Comparison of ENCODE assay signal across 27 mouse cellular contexts in the genomic region with DNA sequence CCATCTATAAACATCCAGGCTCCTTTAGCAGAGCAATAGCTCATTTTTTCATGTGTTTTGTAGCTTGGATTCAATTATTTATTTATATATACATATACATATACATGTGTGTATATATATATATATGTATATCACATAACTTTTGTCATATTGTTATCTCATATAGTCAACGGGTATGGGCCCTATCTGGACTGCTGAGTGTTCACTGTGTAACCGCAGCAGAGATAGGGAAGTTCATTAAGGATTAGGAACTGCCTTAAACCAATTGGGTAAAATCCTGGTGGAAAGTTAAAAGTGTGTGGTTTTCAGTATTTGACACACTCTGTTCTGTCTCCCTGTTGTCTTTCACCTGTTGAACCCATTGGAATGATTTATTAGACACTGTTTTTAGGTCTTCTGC. TPM values are rescaled to one million over a fixed set of nuclear protein-coding genes. Genes with fewer than 3 reads are reported as not detected.
DNase-seq lines count a peak whose midpoint lies in the region; ATAC-seq lines count a peak whose summit lies in the region.
"Had no signal": no experiment of that assay in that cellular context is flagged by ENCODE, and none has a peak within 500 bp of the region (broad histone marks: within the 10 kb centered on the region; RNA-seq: fewer than 3 reads in every experiment).

No protein-coding gene starts in this region.

- H3K4me2 ChIP-seq in liver, embryonic 12.5 days = no peak overlapping the region
- H3K4me2 ChIP-seq in liver, embryonic 13.5 days = no peak overlapping the region
- no peak overlapping the region for H3K4me2 ChIP-seq in liver, embryonic 15.5 days
- H3K4me2 ChIP-seq: embryonic facial prominence, embryonic 13.5 days; embryonic facial prominence, embryonic 15.5 days; forebrain, embryonic 12.5 days had no signal

- H3K4me3 ChIP-seq in liver, embryonic 12.5 days = no peak overlapping the region
- H3K4me3 ChIP-seq in liver, embryonic 13.5 days (replicated peaks) = no peak overlapping the region
- no peak overlapping the region for H3K4me3 ChIP-seq in liver, embryonic 15.5 days (replicated peaks)
- H3K4me3 ChIP-seq: embryonic facial prominence, embryonic 13.5 days; embryonic facial prominence, embryonic 15.5 days; erythroblast, embryonic 14.5 days; forebrain, embryonic 10.5 days; forebrain, embryonic 12.5 days had no signal

- H3K27ac ChIP-seq in liver, embryonic 12.5 days = no peak overlapping the region
- no peak overlapping the region for H3K27ac ChIP-seq in liver, embryonic 13.5 days
- no peak overlapping the region for H3K27ac ChIP-seq in liver, embryonic 15.5 days (replicated peaks)
- H3K27ac ChIP-seq: embryonic facial prominence, embryonic 13.5 days; embryonic facial prominence, embryonic 15.5 days; forebrain, embryonic 10.5 days; forebrain, embryonic 12.5 days had no signal

- no peak overlapping the region for H3K9ac ChIP-seq in liver, embryonic 12.5 days
- no peak overlapping the region for H3K9ac ChIP-seq in liver, embryonic 13.5 days
- H3K9ac ChIP-seq in liver, embryonic 15.5 days = no peak overlapping the region
- H3K9ac ChIP-seq: embryonic facial prominence, embryonic 13.5 days; embryonic facial prominence, embryonic 15.5 days; forebrain, embryonic 12.5 days had no signal

- 28% methylated on average over 2 of the region's 2 CpGs for WGBS in liver, embryonic 12.5 days (ENCODE audit: insufficient replicate concordance)
- 11% methylated on average over 2 of the region's 2 CpGs for WGBS in liver, embryonic 13.5 days (ENCODE audit: insufficient replicate concordance)
- WGBS in liver, embryonic 15.5 days (ENCODE audit: insufficient replicate concordance) = 13% methylated on average over 2 of the region's 2 CpGs

- H3K36me3 ChIP-seq in liver, embryonic 12.5 days = peaks cover 79% of the 10 kb centered on the region
- H3K36me3 ChIP-seq in liver, embryonic 13.5 days = peaks cover 54% of the 10 kb centered on the region
- peaks cover 57% of the 10 kb centered on the region for H3K36me3 ChIP-seq in liver, embryonic 15.5 days (replicated peaks)

- no peak for DNase-seq in liver
- DNase-seq in liver, embryonic 13.5 days = no peak
- no peak for DNase-seq in spleen, postnatal 10 days (ENCODE audit: low spot score in 2 of 2)
- no peak for DNase-seq in adrenal gland, adult 8-10 months
- DNase-seq in kidney, postnatal 4 days = no peak
- DNase-seq: adrenal gland, postnatal 10 days; adrenal gland, postnatal 25 days; cerebellum, adult 11 months; cerebellum, adult 18-20 months; cerebellum, adult 8-10 months; cerebellum, adult 9-11 months; cerebellum, postnatal 14 days; cerebellum, postnatal 36 days; embryo, embryonic 11 days had no signal

- H3K27me3 ChIP-seq in liver, embryonic 12.5 days (replicated peaks) = no peaks in the 10 kb centered on the region
- no peaks in the 10 kb centered on the region for H3K27me3 ChIP-seq in liver, embryonic 13.5 days
- H3K27me3 ChIP-seq in liver, embryonic 15.5 days = no peaks in the 10 kb centered on the region
- H3K27me3 ChIP-seq: embryonic facial prominence, embryonic 13.5 days; embryonic facial prominence, embryonic 15.5 days; forebrain, embryonic 12.5 days; Patski had no signal

- ATAC-seq in liver, embryonic 12.5 days = peak; percentile 57; the same call in 1 of the 2 replicates
- ATAC-seq in liver, embryonic 13.5 days (ENCODE audit: low read depth) = peak; percentile 70
- peak; percentile 45; the same call in 1 of the 2 replicates for ATAC-seq in liver, embryonic 15.5 days (ENCODE audit: insufficient read depth)
- ATAC-seq: activated CD4-positive, CD25-positive, alpha-beta regulatory T cell, adult 4 months; forebrain, embryonic 14.5 days; forebrain, embryonic 16.5 days; Patski had no signal

- H3K9me3 ChIP-seq in liver, embryonic 12.5 days (replicated peaks) = no peaks in the 10 kb centered on the region
- H3K9me3 ChIP-seq in liver, embryonic 13.5 days (replicated peaks) = no peaks in the 10 kb centered on the region
- H3K9me3 ChIP-seq in liver, embryonic 15.5 days (replicated peaks) = no peaks in the 10 kb centered on the region
- H3K9me3 ChIP-seq: embryonic facial prominence, embryonic 13.5 days; embryonic facial prominence, embryonic 15.5 days; forebrain, embryonic 10.5 days; forebrain, embryonic 12.5 days had no signal

- H3K4me1 ChIP-seq in liver, embryonic 12.5 days = peaks cover 55% of the 10 kb centered on the region
- peaks cover 51% of the 10 kb centered on the region for H3K4me1 ChIP-seq in liver, embryonic 13.5 days (replicated peaks)
- H3K4me1 ChIP-seq in liver, embryonic 15.5 days (replicated peaks) = peaks cover 36% of the 10 kb centered on the region
- H3K4me1 ChIP-seq: embryonic facial prominence, embryonic 15.5 days; forebrain, embryonic 10.5 days had no signal

RNA-seq across cellular contexts. Expression of gene Aifm3, which starts 7.9 kb away (rescaled TPM):
- polyA plus RNA-seq in liver, embryonic 12.5 days (2016; fragmentation: Nextera tagmentation; extraction: Ambion mirVana) = 0.83 and 0.98 TPM in 2 replicates
- 0.76 and 1.2 TPM in 2 replicates for polyA plus RNA-seq in liver, embryonic 13.5 days (2015; fragmentation: Nextera tagmentation; extraction: Ambion mirVana)
- polyA plus RNA-seq in liver, embryonic 15.5 days (2015; fragmentation: Nextera tagmentation; extraction: Ambion mirVana) = 2.3 and 3.4 TPM in 2 replicates
- total RNA-seq in adrenal gland, adult 8-10 months (2022) = 10 to 100 TPM in 3 of 4 experiments, 1 to 10 TPM in 1; 7.9 to 47.0 (median 29.0) TPM
- total RNA-seq: common myeloid progenitor, adult 5-6 weeks had no signal
- polyA plus RNA-seq: activated CD4-positive, CD25-positive, alpha-beta regulatory T cell, adult 4 months; C2C12; erythroblast, embryonic 14.5 days had no signal

RNA-seq across cellular contexts. Expression of gene Lztr1, which starts 27.0 kb away (rescaled TPM):
- polyA plus RNA-seq in liver, embryonic 12.5 days (2016; fragmentation: Nextera tagmentation; extraction: Ambion mirVana) = 31.4 and 34.8 TPM in 2 replicates
- 22.6 and 24.0 TPM in 2 replicates for polyA plus RNA-seq in liver, embryonic 13.5 days (2015; fragmentation: Nextera tagmentation; extraction: Ambion mirVana)
- 20.7 and 21.0 TPM in 2 replicates for polyA plus RNA-seq in liver, embryonic 15.5 days (2015; fragmentation: Nextera tagmentation; extraction: Ambion mirVana)
- total RNA-seq in adrenal gland, adult 8-10 months (2022) = 100 to 1,000 TPM in 2 of 4 experiments, 10 to 100 TPM in 2; 64.4 to 118 (median 88.8) TPM

RNA-seq across cellular contexts. Expression of gene Crkl, which starts 29.7 kb away (rescaled TPM):
- 37.9 and 41.6 TPM in 2 replicates for polyA plus RNA-seq in liver, embryonic 12.5 days (2016; fragmentation: Nextera tagmentation; extraction: Ambion mirVana)
- 30.8 and 35.8 TPM in 2 replicates for polyA plus RNA-seq in liver, embryonic 13.5 days (2015; fragmentation: Nextera tagmentation; extraction: Ambion mirVana)
- 28.2 and 29.3 TPM in 2 replicates for polyA plus RNA-seq in liver, embryonic 15.5 days (2015; fragmentation: Nextera tagmentation; extraction: Ambion mirVana)
- total RNA-seq in adrenal gland, adult 8-10 months (2022) = 10 to 100 TPM; 27.7 to 38.9 (median 36.1) TPM

RNA-seq across cellular contexts. Expression of gene Thap7, which starts 49.5 kb away (rescaled TPM):
- 34.2 and 36.6 TPM in 2 replicates for polyA plus RNA-seq in liver, embryonic 12.5 days (2016; fragmentation: Nextera tagmentation; extraction: Ambion mirVana)
- 30.1 and 32.0 TPM in 2 replicates for polyA plus RNA-seq in liver, embryonic 13.5 days (2015; fragmentation: Nextera tagmentation; extraction: Ambion mirVana)
- polyA plus RNA-seq in liver, embryonic 15.5 days (2015; fragmentation: Nextera tagmentation; extraction: Ambion mirVana) = 21.4 and 23.7 TPM in 2 replicates
- total RNA-seq in adrenal gland, adult 8-10 months (2022) = 10 to 100 TPM; 40.6 to 51.2 (median 45.5) TPM
